Mouse (Mus musculus) hindbrain, embryonic 10.5 days (tissue): ENCODE data around the gene Ssbp1. TPM values are rescaled to one million over a fixed set of nuclear protein-coding genes. Genes with fewer than 3 reads are reported as not detected.

Source experiments
- DNase-seq: peaks from one replicate; pipeline ENCODE4 v3.0.0-alpha.2; 2017; ENCODE audit warnings: low spot score
- H3K27ac ChIP-seq: fragments of 300-500 bp; sonication (generic); 2 replicates; pipeline ENCODE4 v1.5.1; 2016; ENCODE audit warnings: mild to moderate bottlenecking, moderate library complexity
- H3K27me3 ChIP-seq: fragments of 300-500 bp; sonication (generic); 2 replicates; pipeline ENCODE4 v1.6.1; 2016; ENCODE audit warnings: mild to moderate bottlenecking; ENCODE audit not compliant: poor library complexity, insufficient read depth, severe bottlenecking
- H3K36me3 ChIP-seq: fragments of 300-500 bp; sonication (generic); 2 replicates; pipeline ENCODE4 v1.6.1; 2016; ENCODE audit warnings: mild to moderate bottlenecking, moderate library complexity
- H3K4me1 ChIP-seq: fragments of 300-500 bp; sonication (generic); replicated peaks from 2 replicates; pipeline ENCODE4 v1.6.1; 2016; ENCODE audit warnings: mild to moderate bottlenecking
- H3K4me3 ChIP-seq: fragments of 300-500 bp; sonication (generic); 2 replicates; pipeline ENCODE4 v1.5.1; 2016; ENCODE audit warnings: mild to moderate bottlenecking, moderate library complexity
- H3K9me3 ChIP-seq: fragments of 300-500 bp; sonication (generic); 2 replicates; pipeline ENCODE4 v1.6.1; 2016; ENCODE audit warnings: mild to moderate bottlenecking, moderate library complexity
- WGBS: fragments of 180-500 bp; shearing (Covaris S2); methylation state at CpG from one replicate; pipeline ENCODE4 v1.1.7; 2016; 5-methylcytosine and 5-hydroxymethylcytosine counted together
- polyA plus RNA-seq: library from polyadenylated mRNA; unstranded; fragments of >200 nt; fragmentation: Nextera tagmentation; extraction: Ambion mirVana; gene quantifications from 2 replicates; pipeline ENCODE4 v1.2.1, GENCODE M21; 2016

Ssbp1 gene
- 175 and 200 TPM in 2 replicates for polyA plus RNA-seq

DNA sequence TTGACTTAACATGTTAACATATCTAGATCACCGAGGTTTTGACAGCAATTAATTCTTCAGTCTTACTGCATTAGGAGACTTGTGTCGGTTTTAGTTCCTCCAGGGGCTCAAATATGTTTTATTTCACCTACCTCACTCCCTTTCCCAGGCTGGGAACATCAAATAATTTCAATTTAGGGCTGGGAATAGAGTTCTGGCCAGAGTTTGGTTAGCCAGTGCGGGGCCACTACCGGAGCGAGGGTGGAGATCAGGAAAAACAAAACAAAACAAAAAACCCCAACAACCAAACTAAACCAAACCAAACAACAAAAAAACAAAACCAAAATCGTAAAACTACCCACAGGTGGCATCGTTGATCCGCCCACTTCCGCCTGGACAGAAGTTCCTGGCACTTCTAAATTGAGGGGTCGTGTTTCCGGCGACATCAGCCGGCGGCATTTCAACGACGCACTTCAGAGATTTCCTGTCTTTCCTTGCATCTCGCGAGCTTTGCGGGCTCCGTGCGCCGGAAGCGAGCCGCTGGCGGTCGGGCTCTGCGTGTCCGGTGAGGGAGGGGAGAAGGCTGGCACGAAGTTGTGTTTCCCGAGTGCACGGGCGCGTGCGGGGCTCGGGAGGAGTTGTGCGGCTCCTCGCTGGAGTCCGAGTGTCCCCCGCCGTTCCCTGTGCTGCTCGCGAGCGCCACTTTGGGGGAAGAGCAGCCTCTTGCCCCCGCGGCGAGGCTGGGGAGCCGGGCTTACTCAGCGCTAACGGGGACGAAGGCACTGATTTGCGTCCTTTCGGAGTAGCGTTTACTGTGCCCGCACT is at the start of gene Ssbp1:
Gene Ssbp1, plus strand, starts transcription at position 437 of the 804 bp plus-strand sequence.
- Histone ChIP-seq H3K4me3 (peak within 1 kb of the TSS; percentile 80), H3K27ac (peak within 1 kb of the TSS; percentile 98), H3K27me3 (no peaks in the 10 kb centered on the region), H3K4me1 (peaks cover 6% of the 10 kb centered on the region), H3K9me3 (no peaks in the 10 kb centered on the region), H3K36me3 (peaks cover 32% of the 10 kb centered on the region)
- DNase-seq: peak; percentile 94
- under 1% methylated on average over 54 of the region's 54 CpGs for WGBS

DNA sequence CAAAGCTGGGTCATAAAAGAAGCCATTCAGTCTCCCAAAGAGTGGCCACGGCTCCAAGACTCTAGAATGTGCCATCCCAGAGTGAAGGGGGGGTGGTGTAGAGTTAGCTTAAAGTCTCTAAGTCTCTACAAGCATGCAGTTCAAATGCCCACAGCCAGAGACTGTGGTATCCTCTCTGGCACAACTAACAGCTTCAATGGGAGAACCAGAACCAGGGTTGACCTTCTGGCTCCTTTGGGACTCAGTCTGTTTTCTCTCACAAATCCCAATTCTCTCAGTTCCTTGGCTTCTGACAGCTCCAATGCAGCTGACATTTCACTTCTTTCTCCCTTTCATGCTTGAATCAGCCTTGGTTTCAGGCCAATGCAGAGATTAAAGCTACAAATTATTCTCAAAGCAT is 48.1 kb upstream of the Ssbp1 start:
- WGBS: 91% methylated on average over 1 of the region's 1 CpGs
- DNase-seq: no peak
- peaks cover 21% of the 10 kb centered on the region; the same call in 1 of the 2 replicates for H3K36me3 ChIP-seq
- H3K4me1 ChIP-seq: no peaks in the 10 kb centered on the region
- H3K4me3 ChIP-seq: no peak overlapping the region
- H3K27me3 ChIP-seq: no peaks in the 10 kb centered on the region
- H3K27ac ChIP-seq: no peak overlapping the region
- no peaks in the 10 kb centered on the region for H3K9me3 ChIP-seq

DNA sequence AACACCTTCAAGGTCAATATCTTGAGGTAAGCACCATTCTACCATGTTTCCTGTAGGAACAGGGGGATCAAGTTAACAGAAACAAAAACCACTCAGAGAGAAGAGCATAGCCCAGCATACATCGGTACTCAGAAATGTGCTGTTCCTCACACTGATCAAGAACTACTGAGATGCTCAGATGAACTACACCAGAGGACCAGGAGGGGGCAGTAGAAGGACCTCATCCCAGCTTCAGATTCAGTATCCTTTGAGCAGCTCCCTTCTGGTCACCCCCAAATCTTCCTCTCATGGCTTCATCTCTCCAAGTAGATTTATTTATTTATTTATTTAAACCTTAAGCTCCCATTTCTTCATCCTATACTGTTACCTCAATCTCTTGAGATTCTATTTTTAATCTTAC is 47.4 kb upstream of the Ssbp1 start:
- DNase-seq: peak; percentile 36

DNA sequence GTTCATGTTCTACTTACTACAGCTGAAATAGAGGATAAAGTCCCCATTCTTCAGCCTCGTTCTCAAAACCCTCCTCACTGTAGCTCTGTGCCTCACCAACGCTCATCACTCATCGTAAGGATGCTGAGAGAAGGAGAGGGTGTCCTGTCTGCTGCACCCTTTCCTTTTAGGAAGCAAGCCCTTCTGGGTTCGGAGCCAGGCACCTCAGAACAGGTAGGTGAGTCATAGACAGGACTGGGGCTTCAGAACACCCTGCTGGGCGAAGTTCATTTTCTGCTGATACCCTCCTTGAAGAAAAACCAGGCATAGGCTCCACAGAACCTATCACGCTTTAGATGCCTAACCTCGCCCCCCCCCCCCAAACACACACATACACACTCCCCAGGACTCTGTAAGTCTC is 43.7 kb upstream of the Ssbp1 start:
- WGBS: 87% methylated on average over 7 of the region's 7 CpGs
- 0 out of 2 replicates have a peak, but pooled peaks cover 3% of the 10 kb centered on the region for H3K36me3 ChIP-seq
- H3K4me3 ChIP-seq: no peak overlapping the region
- no peak overlapping the region for H3K27ac ChIP-seq
- H3K9me3 ChIP-seq: no peaks in the 10 kb centered on the region
- H3K27me3 ChIP-seq: no peaks in the 10 kb centered on the region
- no peak for DNase-seq
- 0 out of 2 replicates have a peak, but pooled peaks cover 3% of the 10 kb centered on the region for H3K4me1 ChIP-seq

More for the DNA sequence above, 47.4 kb upstream of the Ssbp1 start:
- no peaks in the 10 kb centered on the region for H3K4me1 ChIP-seq
- H3K36me3 ChIP-seq: peaks cover 16% of the 10 kb centered on the region; the same call in 1 of the 2 replicates
- no peaks in the 10 kb centered on the region for H3K27me3 ChIP-seq
- no peak overlapping the region for H3K4me3 ChIP-seq
- no peak overlapping the region for H3K27ac ChIP-seq
- no peaks in the 10 kb centered on the region for H3K9me3 ChIP-seq
- 58% methylated on average over 1 of the region's 1 CpGs for WGBS

DNA sequence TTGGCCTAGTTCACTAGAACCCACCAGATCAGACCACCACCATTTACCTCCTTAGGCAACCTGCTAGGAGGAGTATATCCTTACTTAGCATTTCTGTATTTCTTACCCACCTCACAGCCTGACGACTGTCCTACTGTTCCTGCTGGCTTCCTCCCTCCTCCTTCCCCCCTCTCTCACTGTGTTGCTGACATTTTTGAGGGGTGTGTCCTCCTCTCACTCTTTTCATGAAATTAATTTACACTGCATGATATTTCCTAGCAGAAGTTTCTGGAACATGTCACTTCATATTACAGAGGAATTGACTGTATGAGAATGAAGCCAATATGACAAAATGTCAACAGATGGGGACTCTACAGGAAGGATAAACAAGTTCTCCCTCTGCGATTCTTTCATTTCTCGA is 42.5 kb upstream of the Ssbp1 start:
- Histone ChIP-seq H3K9me3 (no peaks in the 10 kb centered on the region), H3K27me3 (no peaks in the 10 kb centered on the region), H3K36me3 (no peaks in the 10 kb centered on the region), H3K27ac (no peak overlapping the region), H3K4me3 (no peak overlapping the region), H3K4me1 (peaks cover 3% of the 10 kb centered on the region; the same call in 1 of the 2 replicates)
- DNase-seq: no peak
- WGBS: 78% methylated on average over 3 of the region's 3 CpGs

DNA sequence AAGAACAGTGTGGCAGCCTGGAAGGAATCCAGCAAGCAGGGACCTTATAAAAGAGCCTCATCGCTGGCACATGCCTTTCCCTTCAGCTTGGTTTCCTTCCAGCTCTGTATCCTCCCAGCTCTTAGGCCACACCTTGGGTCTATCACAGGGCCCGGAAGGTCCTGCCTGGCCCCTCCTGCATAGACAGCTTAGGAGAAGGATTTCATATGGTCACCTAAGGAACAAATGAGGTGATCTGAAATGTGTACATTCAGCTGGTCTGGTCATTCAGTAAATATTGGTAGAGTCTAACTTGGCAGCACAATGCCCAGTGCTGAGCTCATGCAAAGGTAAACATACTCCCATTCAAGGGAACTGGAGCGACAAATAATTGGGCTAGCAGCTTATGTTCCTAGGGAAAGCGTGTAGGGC is 41.6 kb upstream of the Ssbp1 start:
- H3K36me3 ChIP-seq: no peaks in the 10 kb centered on the region
- H3K27me3 ChIP-seq: no peaks in the 10 kb centered on the region; the same call in 1 of the 2 replicates
- WGBS: 87% methylated on average over 4 of the region's 4 CpGs
- no peak for DNase-seq
- no peak overlapping the region for H3K4me3 ChIP-seq
- H3K27ac ChIP-seq: no peak overlapping the region
- H3K9me3 ChIP-seq: no peaks in the 10 kb centered on the region
- peaks cover 12% of the 10 kb centered on the region for H3K4me1 ChIP-seq

DNA sequence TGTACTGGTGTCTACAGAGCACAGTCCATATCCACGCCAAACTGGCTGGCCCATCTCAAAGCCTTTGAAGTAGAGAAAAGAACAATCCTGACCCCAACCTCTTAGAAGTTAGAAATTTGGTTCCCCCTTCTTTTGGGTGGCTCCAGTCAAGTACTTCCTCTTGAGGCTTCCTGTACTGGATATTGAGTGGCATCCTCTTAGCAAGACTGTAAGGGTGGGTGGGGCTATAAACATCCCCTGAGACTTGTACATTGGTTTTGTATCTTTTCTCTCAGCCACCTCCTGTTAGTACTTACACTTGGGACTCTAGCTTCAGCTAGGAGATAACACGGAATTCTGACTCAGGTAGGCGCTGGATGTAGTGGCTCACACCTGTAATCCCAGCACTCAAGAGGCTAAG is 40.9 kb upstream of the Ssbp1 start:
- Histone ChIP-seq H3K4me3 (no peak overlapping the region), H3K4me1 (peaks cover 18% of the 10 kb centered on the region), H3K36me3 (no peaks in the 10 kb centered on the region), H3K9me3 (no peaks in the 10 kb centered on the region), H3K27me3 (no peaks in the 10 kb centered on the region; the same call in 1 of the 2 replicates), H3K27ac (no peak overlapping the region)
- WGBS: 90% methylated on average over 3 of the region's 3 CpGs
- no peak for DNase-seq

DNA sequence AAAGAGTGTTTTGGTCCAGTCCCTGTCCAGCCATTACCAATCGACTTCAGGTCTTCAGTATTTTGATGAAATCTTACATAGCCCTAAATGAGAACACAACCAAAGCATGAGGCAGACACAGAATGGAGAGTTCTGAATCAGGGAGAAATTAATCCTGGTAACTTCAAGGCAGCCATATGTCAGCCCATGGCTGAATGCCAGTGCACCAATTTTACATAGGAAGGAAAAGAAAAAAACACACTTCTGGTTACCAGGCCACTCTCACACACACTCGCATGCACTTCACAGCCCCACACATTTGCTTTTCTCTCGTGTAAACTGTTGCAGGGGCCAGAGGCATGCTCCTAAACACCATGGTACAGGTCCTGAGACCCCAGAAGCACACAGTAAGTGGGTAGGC is 40.3 kb upstream of the Ssbp1 start:
- Histone ChIP-seq H3K27ac (no peak overlapping the region), H3K4me1 (peaks cover 19% of the 10 kb centered on the region), H3K9me3 (no peaks in the 10 kb centered on the region), H3K36me3 (no peaks in the 10 kb centered on the region), H3K4me3 (no peak overlapping the region), H3K27me3 (no peaks in the 10 kb centered on the region; the same call in 1 of the 2 replicates)
- DNase-seq: no peak
- WGBS: 89% methylated on average over 3 of the region's 3 CpGs

DNA sequence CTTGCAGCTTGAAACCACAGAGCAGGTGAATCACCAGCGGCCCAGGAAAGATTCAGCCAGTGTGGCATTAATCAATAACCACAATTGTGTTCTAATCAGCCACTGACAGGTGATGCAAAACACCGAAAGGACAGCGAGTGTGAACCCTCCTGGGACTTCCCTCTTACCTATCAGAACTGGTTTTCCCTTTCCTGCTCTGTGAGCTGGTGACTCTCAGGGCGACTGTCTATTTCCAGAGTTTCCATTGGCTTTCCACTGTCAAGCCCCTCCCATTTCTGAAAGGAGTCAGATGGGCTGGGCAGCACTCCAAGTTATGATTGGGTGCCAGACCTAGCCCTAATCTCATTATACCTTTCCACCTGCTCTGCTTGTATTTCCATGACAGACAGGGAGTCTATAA is 39.8 kb upstream of the Ssbp1 start:
- Histone ChIP-seq H3K36me3 (no peaks in the 10 kb centered on the region), H3K4me3 (no peak overlapping the region), H3K27ac (no peak overlapping the region), H3K4me1 (peaks cover 23% of the 10 kb centered on the region), H3K9me3 (no peaks in the 10 kb centered on the region), H3K27me3 (no peaks in the 10 kb centered on the region; the same call in 1 of the 2 replicates)
- WGBS: 61% methylated on average over 4 of the region's 4 CpGs
- DNase-seq: no peak

DNA sequence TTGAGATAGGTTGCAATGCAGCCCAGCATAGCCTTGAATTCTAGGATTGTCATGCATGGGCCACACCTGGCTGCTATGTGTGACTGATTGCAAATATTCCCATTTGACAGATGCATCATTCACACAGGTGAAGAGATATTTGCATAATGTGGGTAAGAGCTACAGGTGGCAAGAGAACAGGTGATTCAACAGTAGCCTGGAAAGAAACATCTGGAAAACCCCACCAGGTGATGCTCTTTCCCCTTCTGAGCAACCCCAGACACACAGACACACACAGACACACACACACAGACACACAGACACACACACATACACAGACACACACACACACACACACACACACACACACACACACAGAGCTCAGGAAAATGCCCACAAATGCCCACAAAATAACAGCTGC is 39.3 kb upstream of the Ssbp1 start:
- no peak overlapping the region for H3K27ac ChIP-seq

DNA sequence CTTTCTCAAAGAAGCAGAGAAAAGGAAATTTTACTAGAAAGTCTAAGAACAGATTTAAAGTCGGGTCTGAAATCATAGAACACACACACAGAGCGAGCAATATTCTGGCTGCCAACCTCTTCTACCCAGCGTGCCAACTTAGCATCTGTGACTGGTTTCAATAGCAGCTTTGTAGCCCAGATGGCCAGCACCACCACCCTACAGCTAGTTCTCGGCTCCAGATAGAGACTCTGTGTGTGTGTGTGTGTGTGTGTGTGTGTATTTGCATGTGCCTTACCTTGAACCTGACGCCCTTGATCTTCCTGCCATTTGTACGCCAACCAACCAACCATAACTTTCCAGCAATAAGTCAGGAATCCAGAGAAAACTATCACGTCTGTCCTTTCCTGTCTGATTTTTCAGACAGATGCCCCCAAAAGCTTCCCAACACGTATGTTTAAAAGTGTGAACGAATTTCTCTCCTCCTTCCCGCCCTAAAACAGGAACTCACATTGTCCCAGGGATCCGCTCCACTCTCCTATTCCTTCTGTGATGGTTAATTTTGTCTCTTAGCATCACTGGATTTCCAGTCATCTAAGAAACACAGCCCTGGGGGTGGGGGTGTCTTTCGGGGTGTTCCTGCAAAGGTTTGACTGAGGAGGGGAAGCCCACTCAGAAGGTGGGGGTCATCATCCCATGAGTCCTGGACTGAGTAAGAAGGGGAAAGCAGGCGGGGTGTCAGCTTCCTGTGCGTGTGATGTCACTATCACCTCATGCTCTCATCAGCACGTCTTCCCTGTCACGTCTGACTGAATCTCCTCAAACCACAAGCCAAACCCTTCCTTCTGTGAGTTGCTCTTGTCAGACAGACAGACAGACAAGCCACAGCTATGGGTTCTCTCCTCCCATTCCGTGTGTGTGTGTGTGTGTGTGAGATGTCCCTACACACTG is 38.5 kb upstream of the Ssbp1 start:
- Histone ChIP-seq H3K4me1 (peaks cover 24% of the 10 kb centered on the region), H3K27me3 (peaks cover 12% of the 10 kb centered on the region), H3K4me3 (no peak overlapping the region), H3K36me3 (no peaks in the 10 kb centered on the region), H3K27ac (no peak overlapping the region), H3K9me3 (no peaks in the 10 kb centered on the region)
- no peak for DNase-seq
- 86% methylated on average over 17 of the region's 17 CpGs for WGBS

More for the DNA sequence above, 39.3 kb upstream of the Ssbp1 start:
- peaks cover 4% of the 10 kb centered on the region; the same call in 1 of the 2 replicates for H3K27me3 ChIP-seq
- no peak overlapping the region for H3K4me3 ChIP-seq
- no peak for DNase-seq
- H3K36me3 ChIP-seq: no peaks in the 10 kb centered on the region
- H3K4me1 ChIP-seq: peaks cover 24% of the 10 kb centered on the region
- no peaks in the 10 kb centered on the region for H3K9me3 ChIP-seq

DNA sequence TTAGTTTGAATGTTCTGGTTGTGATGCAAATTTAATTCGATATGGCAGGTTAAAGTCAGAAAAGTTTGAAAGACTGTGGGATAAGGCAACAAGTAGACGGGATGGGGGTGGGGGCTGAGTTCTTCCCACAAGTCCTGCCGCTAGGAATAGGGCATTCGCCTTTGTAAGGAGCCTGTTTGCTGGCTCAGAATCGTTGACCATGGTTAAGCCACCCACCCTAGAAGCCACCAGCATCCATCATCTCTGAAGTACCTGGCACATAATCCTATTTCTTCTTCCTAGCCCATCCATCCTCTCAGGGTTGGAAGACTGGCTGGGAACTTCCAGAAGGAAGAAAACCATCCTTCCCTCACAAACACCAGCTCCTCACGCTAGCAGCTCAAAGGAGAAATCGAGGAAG is 36.5 kb upstream of the Ssbp1 start:
- WGBS: 10% methylated on average over 7 of the region's 7 CpGs
- no peaks in the 10 kb centered on the region for H3K36me3 ChIP-seq

More for the DNA sequence above, 36.5 kb upstream of the Ssbp1 start:
- Histone ChIP-seq H3K4me1 (peaks cover 24% of the 10 kb centered on the region), H3K9me3 (no peaks in the 10 kb centered on the region), H3K27me3 (peaks cover 28% of the 10 kb centered on the region), H3K4me3 (peak overlapping the region; percentile 88), H3K27ac (peak overlapping the region; percentile 96)
- peak; percentile 11 for DNase-seq
